Mouse (Mus musculus): ENCODE measurements around the gene Mdc1. TPM values are rescaled to one million over a fixed set of nuclear protein-coding genes. Genes with fewer than 3 reads are reported as not detected.

The Mdc1 gene
- polyA plus RNA-seq, 1 experiment = 2.3 TPM

GRCm38 (mm10) chr17:35870884-35871696 is 29.8 kb downstream of the Mdc1 start:
- no peaks in the 10 kb centered on the region for H3K27me3 ChIP-seq (replicated peaks)
- H3K4me1 ChIP-seq = peaks cover 82% of the 10 kb centered on the region
- TF ChIP-seq FLI1 (IDR thresholded peaks at IDR 0.05; ENCODE audit: low read length) = no peak
- peak overlapping the region; percentile 97 for H3K4me3 ChIP-seq (replicated peaks)
- H3K9me3 ChIP-seq = no peaks in the 10 kb centered on the region
- H3K36me3 ChIP-seq (replicated peaks; ENCODE audit: low read length) = peaks cover 46% of the 10 kb centered on the region

GRCm38 (mm10) chr17:35873774-35874519 is 32.6 kb downstream of the Mdc1 start:
- Histone ChIP-seq H3K4me1 (peaks cover 58% of the 10 kb centered on the region), H3K27me3 (replicated peaks) (no peaks in the 10 kb centered on the region), H3K9me3 (no peaks in the 10 kb centered on the region), H3K4me3 (replicated peaks) (peak overlapping the region; percentile 86), H3K36me3 (replicated peaks; ENCODE audit: low read length) (peaks cover 56% of the 10 kb centered on the region)
- TF ChIP-seq FLI1 (IDR thresholded peaks at IDR 0.05; ENCODE audit: low read length) (no peak), GATA1 (IDR thresholded peaks at IDR 0.05; ENCODE audit: borderline replicate concordance, low read length) (no peak)

DNA sequence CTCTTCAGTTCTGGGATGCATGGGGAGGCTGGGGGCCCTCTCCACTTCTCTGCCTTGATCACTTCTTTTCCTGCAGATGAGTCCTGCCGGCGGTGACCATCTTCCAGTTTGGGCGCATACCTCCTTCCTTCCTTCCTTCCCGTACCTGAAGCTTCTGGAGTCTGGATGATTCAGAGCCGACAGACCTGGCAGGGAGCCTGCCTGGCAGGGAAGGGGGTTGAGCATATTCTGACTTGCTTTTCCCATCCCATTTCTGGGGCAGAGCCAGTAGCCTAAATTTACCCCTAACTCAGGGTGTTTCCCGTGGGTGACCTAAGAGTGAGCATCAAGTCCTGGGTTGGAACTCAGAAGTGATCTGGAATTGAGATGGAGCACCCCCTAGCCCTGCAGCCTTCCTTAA is 33.4 kb downstream of the Mdc1 start:
- Histone ChIP-seq H3K4me1 (peaks cover 53% of the 10 kb centered on the region), H3K27me3 (replicated peaks) (no peaks in the 10 kb centered on the region), H3K4me3 (replicated peaks) (no peak overlapping the region), H3K36me3 (replicated peaks; ENCODE audit: low read length) (peaks cover 56% of the 10 kb centered on the region), H3K9me3 (no peaks in the 10 kb centered on the region)
- no peak for TF ChIP-seq GATA1 (IDR thresholded peaks at IDR 0.05; ENCODE audit: borderline replicate concordance, low read length)

GRCm38 (mm10) chr17:35879245-35880057 is 38.1 kb downstream of the Mdc1 start, which contains the start of gene Dhx16:
Gene Dhx16 (plus strand): TSS chr17:35879819.
- TF ChIP-seq FLI1 (IDR thresholded peaks at IDR 0.05; ENCODE audit: low read length) = no peak
- no peak for TF ChIP-seq GATA1 (IDR thresholded peaks at IDR 0.05; ENCODE audit: borderline replicate concordance, low read length)
- peaks cover 62% of the 10 kb centered on the region for H3K36me3 ChIP-seq (replicated peaks; ENCODE audit: low read length)

GRCm38 (mm10) chr17:35882924-35883323 is 41.6 kb downstream of the Mdc1 start:
- peaks cover 70% of the 10 kb centered on the region for H3K36me3 ChIP-seq (replicated peaks; ENCODE audit: low read length)

More at GRCm38 (mm10) chr17:35879245-35880057, 38.1 kb downstream of the Mdc1 start, which contains the start of gene Dhx16:
- Histone ChIP-seq H3K4me1 (peaks cover 39% of the 10 kb centered on the region), H3K27me3 (replicated peaks) (no peaks in the 10 kb centered on the region), H3K4me3 (replicated peaks) (peak within 1 kb of the TSS; percentile 98), H3K9me3 (no peaks in the 10 kb centered on the region)

DNA sequence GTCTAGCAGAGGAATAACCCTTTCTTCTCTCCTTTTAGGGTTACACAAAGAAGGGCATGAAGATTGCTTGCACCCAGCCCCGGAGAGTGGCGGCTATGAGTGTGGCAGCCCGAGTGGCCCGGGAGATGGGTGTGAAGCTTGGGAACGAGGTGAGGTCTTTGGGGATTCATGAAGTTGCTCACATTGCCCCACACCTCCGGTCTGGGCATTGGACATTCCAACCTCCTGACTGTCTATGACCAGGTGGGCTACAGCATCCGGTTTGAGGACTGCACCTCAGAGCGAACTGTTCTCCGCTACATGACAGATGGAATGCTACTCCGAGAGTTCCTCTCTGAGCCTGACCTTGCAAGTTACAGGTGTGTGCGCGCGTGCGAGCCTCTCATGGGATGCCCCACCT is 42.5 kb downstream of the Mdc1 start:
- H3K4me1 ChIP-seq = peaks cover 46% of the 10 kb centered on the region
- no peak overlapping the region for H3K4me3 ChIP-seq (replicated peaks)
- no peaks in the 10 kb centered on the region for H3K27me3 ChIP-seq (replicated peaks)
- H3K36me3 ChIP-seq (replicated peaks; ENCODE audit: low read length) = peaks cover 79% of the 10 kb centered on the region
- TF ChIP-seq FLI1 (IDR thresholded peaks at IDR 0.05; ENCODE audit: low read length) (no peak), GATA1 (IDR thresholded peaks at IDR 0.05; ENCODE audit: borderline replicate concordance, low read length) (no peak)
- H3K9me3 ChIP-seq = no peaks in the 10 kb centered on the region

More at GRCm38 (mm10) chr17:35882924-35883323, 41.6 kb downstream of the Mdc1 start:
- TF ChIP-seq FLI1 (IDR thresholded peaks at IDR 0.05; ENCODE audit: low read length) (no peak), GATA1 (IDR thresholded peaks at IDR 0.05; ENCODE audit: borderline replicate concordance, low read length) (no peak)
- H3K27me3 ChIP-seq (replicated peaks) = no peaks in the 10 kb centered on the region
- peaks cover 44% of the 10 kb centered on the region for H3K4me1 ChIP-seq
- no peaks in the 10 kb centered on the region for H3K9me3 ChIP-seq
- no peak overlapping the region for H3K4me3 ChIP-seq (replicated peaks)

DNA sequence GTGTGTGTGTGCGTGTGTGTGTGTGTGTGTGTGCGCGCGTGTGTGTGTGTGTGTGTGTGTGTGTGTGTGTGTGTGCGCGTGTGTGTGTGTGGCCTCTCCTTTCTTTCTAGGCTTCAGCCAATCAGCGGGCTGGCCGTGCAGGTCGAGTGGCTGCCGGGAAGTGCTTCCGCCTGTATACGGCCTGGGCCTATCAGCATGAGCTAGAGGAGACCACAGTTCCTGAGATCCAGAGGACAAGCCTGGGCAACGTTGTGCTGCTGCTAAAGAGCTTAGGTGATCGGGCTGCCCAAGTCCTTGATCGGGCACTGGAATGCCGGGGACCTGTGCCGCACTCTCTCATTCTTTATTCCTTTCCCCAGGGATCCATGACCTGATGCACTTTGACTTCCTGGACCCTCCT is 46.4 kb downstream of the Mdc1 start:
- Histone ChIP-seq H3K9me3 (no peaks in the 10 kb centered on the region), H3K4me1 (peaks cover 20% of the 10 kb centered on the region; the same call in 1 of the 2 replicates), H3K36me3 (replicated peaks; ENCODE audit: low read length) (peaks cover 98% of the 10 kb centered on the region), H3K27me3 (replicated peaks) (no peaks in the 10 kb centered on the region), H3K4me3 (replicated peaks) (no peak overlapping the region)
- no peak for TF ChIP-seq GATA1 (IDR thresholded peaks at IDR 0.05; ENCODE audit: borderline replicate concordance, low read length)
- TF ChIP-seq FLI1 (IDR thresholded peaks at IDR 0.05; ENCODE audit: low read length) = no peak

- TF ChIP-seq FLI1 (IDR thresholded peaks at IDR 0.05; ENCODE audit: low read length) = no peak
- TF ChIP-seq GATA1 (IDR thresholded peaks at IDR 0.05; ENCODE audit: borderline replicate concordance, low read length) = no peak
- Histone ChIP-seq H3K27me3 (replicated peaks) (no peaks in the 10 kb centered on the region), H3K4me3 (replicated peaks) (peak within 1 kb of the TSS; percentile 95), H3K36me3 (replicated peaks; ENCODE audit: low read length) (peaks cover 64% of the 10 kb centered on the region), H3K9me3 (no peaks in the 10 kb centered on the region), H3K4me1 (peaks cover 68% of the 10 kb centered on the region)
These were observed 55.7 kb downstream of the Mdc1 start, which contains the start of gene 2310061I04Rik for GRCm38 (mm10) chr17:35896781-35897643. Gene 2310061I04Rik (minus strand): TSS chr17:35897431.

All from megakaryocyte, embryonic 14.5 days (primary cell).